ENCODE assay signal across 7 mouse cellular contexts in the genomic region with DNA sequence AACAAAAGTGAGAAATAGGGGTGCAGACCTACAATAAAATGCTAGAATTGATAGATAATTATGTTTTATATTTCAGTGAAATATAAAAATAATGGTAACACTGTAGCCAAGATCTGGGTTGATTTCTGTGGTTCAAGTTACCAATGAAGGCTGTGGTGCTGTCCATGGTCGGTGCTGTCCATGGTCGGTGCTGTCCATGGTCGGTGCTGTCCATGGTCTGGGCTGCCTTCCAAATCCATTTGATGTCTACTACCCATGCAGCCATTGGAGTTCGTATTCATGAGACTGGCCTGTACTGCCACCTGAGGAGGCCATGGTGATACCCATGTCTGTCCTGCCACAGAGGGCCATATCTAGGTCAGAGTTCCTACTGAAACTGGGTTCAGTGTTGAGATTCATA.
DNase-seq lines count a peak whose midpoint lies in the region; ATAC-seq and TF ChIP-seq lines count a peak whose summit lies in the region.

No protein-coding gene starts in this region.

- H3K4me1 ChIP-seq in kidney, embryonic 14.5 days (ENCODE audit: control insufficient read depth, insufficient read depth, low read length) = no peaks in the 10 kb centered on the region
- H3K4me1 ChIP-seq in MEL (ENCODE audit: control insufficient read depth in 1 of 2, insufficient read depth in 2 of 2, low read length in 2 of 2) = no peaks in the 10 kb centered on the region
- no peaks in the 10 kb centered on the region for H3K4me1 ChIP-seq in midbrain, embryonic 11.5 days (ENCODE audit: control insufficient read depth, insufficient read depth, low read length)

- DNase-seq in kidney, adult 8-10 months = no peak
- peak; percentile 49 for DNase-seq in MEL (ENCODE audit: low read depth, low spot score)
- peak; percentile 33 to 41 for DNase-seq in adrenal gland, postnatal 36 days
- no peak for DNase-seq in right cerebral cortex, postnatal 14 days
- no peak for DNase-seq in midbrain, embryonic 11.5 days (ENCODE audit: low spot score, missing footprints)

- 65% methylated on average over 4 of the region's 4 CpGs for WGBS in kidney, embryonic 14.5 days
- 77% methylated on average over 4 of the region's 4 CpGs for WGBS in midbrain, embryonic 11.5 days

- H3K27ac ChIP-seq in kidney, embryonic 14.5 days (ENCODE audit: low read depth, low read length) = no peak overlapping the region
- H3K27ac ChIP-seq in MEL (ENCODE audit: control insufficient read depth, low read depth, low read length) = no peak overlapping the region
- no peak overlapping the region for H3K27ac ChIP-seq in midbrain, embryonic 11.5 days (ENCODE audit: low read depth, low read length)

- ATAC-seq in kidney, embryonic 14.5 days (ENCODE audit: low FRiP score, low TSS enrichment) = peak; percentile 82; the same call in 1 of the 2 replicates
- peak; percentile 39; the same call in 1 of the 2 replicates for ATAC-seq in megakaryocyte progenitor cell, adult 5-6 weeks (replicated peaks; ENCODE audit: poor library complexity)
- ATAC-seq in midbrain, embryonic 11.5 days (ENCODE audit: low FRiP score) = no peak

- H3K9ac ChIP-seq in kidney, embryonic 14.5 days (ENCODE audit: low read depth, low read length) = no peak overlapping the region
- no peak overlapping the region for H3K9ac ChIP-seq in MEL (ENCODE audit: control insufficient read depth, low read depth, low read length, poor library complexity, severe bottlenecking)
- H3K9ac ChIP-seq in midbrain, embryonic 11.5 days (ENCODE audit: low read length) = no peak overlapping the region

- no peak for TF ChIP-seq POLR2A in MEL (IDR thresholded peaks at IDR 0.05; ENCODE audit: control insufficient read depth in 1 of 2, insufficient read depth in 1 of 2, low read depth in 1 of 2, low read length in 2 of 2, poor library complexity in 1 of 2)

- H3K79me2 ChIP-seq in MEL (ENCODE audit: control insufficient read depth, insufficient read depth, low read length, poor library complexity) = no peaks in the 10 kb centered on the region

- H3K4me2 ChIP-seq in kidney, embryonic 14.5 days (replicated peaks; ENCODE audit: low read depth, low read length) = no peak overlapping the region
- no peak overlapping the region for H3K4me2 ChIP-seq in midbrain, embryonic 11.5 days

- H3K4me3 ChIP-seq in kidney, embryonic 14.5 days (ENCODE audit: low read length) = no peak overlapping the region
- H3K4me3 ChIP-seq in MEL (ENCODE audit: control insufficient read depth in 1 of 2, insufficient read depth in 1 of 2, low read depth in 2 of 2, low read length in 2 of 2) = no peak overlapping the region
- no peak overlapping the region for H3K4me3 ChIP-seq in midbrain, embryonic 11.5 days (ENCODE audit: low read depth, low read length)

- no peak for TF ChIP-seq EP300 in MEL (IDR thresholded peaks at IDR 0.05; ENCODE audit: low read depth in 1 of 2, low read length in 2 of 2)

- no peak for TF ChIP-seq CTCF in MEL (IDR thresholded peaks at IDR 0.05 in 2 of 3, conservative IDR thresholded peaks at IDR 0.05 in 1 of 3; ENCODE audit: control insufficient read depth in 1 of 3, insufficient read depth in 1 of 3, low read depth in 2 of 3, low read length in 3 of 3, poor library complexity in 1 of 3, severe bottlenecking in 1 of 3)

- no peak for TF ChIP-seq RAD21 in MEL (IDR thresholded peaks at IDR 0.05; ENCODE audit: low read depth, low read length)

- H3K9me3 ChIP-seq in kidney, embryonic 14.5 days (ENCODE audit: control insufficient read depth, low read length) = no peaks in the 10 kb centered on the region
- H3K9me3 ChIP-seq in MEL (replicated peaks; ENCODE audit: insufficient read depth, low read length) = no peaks in the 10 kb centered on the region
- H3K9me3 ChIP-seq in midbrain, embryonic 11.5 days (ENCODE audit: control insufficient read depth, low read length) = no peaks in the 10 kb centered on the region

- H3K36me3 ChIP-seq in kidney, embryonic 14.5 days (ENCODE audit: control insufficient read depth, insufficient read depth, low read length) = no peaks in the 10 kb centered on the region
- no peaks in the 10 kb centered on the region for H3K36me3 ChIP-seq in MEL (ENCODE audit: control insufficient read depth in 1 of 2, insufficient read depth in 2 of 2, low read length in 2 of 2)
- H3K36me3 ChIP-seq in midbrain, embryonic 11.5 days (ENCODE audit: control insufficient read depth, insufficient read depth, low read length) = no peaks in the 10 kb centered on the region

- no peaks in the 10 kb centered on the region for H3K27me3 ChIP-seq in kidney, embryonic 14.5 days (ENCODE audit: control insufficient read depth, insufficient read depth, low read length)
- no peaks in the 10 kb centered on the region for H3K27me3 ChIP-seq in MEL (ENCODE audit: control insufficient read depth in 1 of 2, insufficient read depth in 2 of 2, low read length in 2 of 2)
- H3K27me3 ChIP-seq in midbrain, embryonic 11.5 days (ENCODE audit: control insufficient read depth, insufficient read depth, low read length) = no peaks in the 10 kb centered on the region

TF ChIP-seq in MEL, 35 proteins besides CTCF, POLR2A, EP300 and RAD21:
- TF ChIP-seq E2F4 (IDR thresholded peaks at IDR 0.05; ENCODE audit: borderline replicate concordance, low read depth, low read length) = no peak
- no peak for TF ChIP-seq TAL1 (IDR thresholded peaks at IDR 0.05; ENCODE audit: low read length)
- TF ChIP-seq MXI1 (IDR thresholded peaks at IDR 0.05; ENCODE audit: low read depth, low read length) = peak; percentile 93
- peak; percentile 100 for TF ChIP-seq SIN3A (IDR thresholded peaks at IDR 0.05; ENCODE audit: low read length)
- TF ChIP-seq TCF12 (IDR thresholded peaks at IDR 0.05; ENCODE audit: low read depth, low read length) = no peak

Comparison
In these comparisons a context has a peak if more than half of its experiments do, and no peak if none do; other contexts are left out.
1. DNase-seq: peak in MEL (single experiment) and adrenal gland, postnatal 36 days (2 of 2); none in kidney, adult 8-10 months (0 of 2), right cerebral cortex, postnatal 14 days (single experiment) and midbrain, embryonic 11.5 days (single experiment).